In the genomic region with DNA sequence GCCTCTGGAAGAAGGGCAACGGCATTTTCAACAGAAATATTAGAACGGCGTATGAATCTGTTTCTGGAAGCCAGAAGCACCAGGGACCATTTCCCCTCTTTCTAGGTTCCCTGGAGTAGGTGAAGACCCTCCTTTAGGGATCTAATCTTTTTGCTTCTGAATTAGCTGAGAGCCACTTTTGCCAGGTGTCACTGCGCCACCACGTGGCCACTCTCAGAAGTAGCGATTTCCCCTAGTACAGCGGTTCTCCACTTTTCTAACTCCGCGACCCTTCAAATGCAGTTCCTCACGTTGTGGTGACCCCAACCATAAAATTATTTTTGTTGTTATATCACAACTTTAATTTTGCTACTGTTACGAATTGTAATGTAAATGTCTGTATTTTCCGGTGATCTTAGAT, we compare ENCODE assay signal across 9 mouse cellular contexts.
A peak's percentile ranks its signal among the peaks of the same experiment; 100 is the strongest.
DNase-seq lines count a peak whose midpoint lies in the region; ATAC-seq and TF ChIP-seq lines count a peak whose summit lies in the region.
"Had no signal": no experiment of that assay in that cellular context is flagged by ENCODE, and none has a peak within 500 bp of the region (broad histone marks: within the 10 kb centered on the region; RNA-seq: fewer than 3 reads in every experiment).

No protein-coding gene starts in this region.

- no peaks in the 10 kb centered on the region for H3K27me3 ChIP-seq in liver, embryonic 12.5 days (replicated peaks)
- H3K27me3 ChIP-seq in kidney, postnatal 0 days (ENCODE audit: insufficient read depth, low read length) = no peaks in the 10 kb centered on the region
- H3K27me3 ChIP-seq in liver, postnatal 0 days (ENCODE audit: insufficient read depth, low read length) = no peaks in the 10 kb centered on the region

- 22% methylated on average over 12 of the region's 12 CpGs for WGBS in liver, embryonic 12.5 days (ENCODE audit: insufficient replicate concordance)
- 19% methylated on average over 12 of the region's 12 CpGs for WGBS in kidney, postnatal 0 days
- WGBS in liver, postnatal 0 days (ENCODE audit: insufficient replicate concordance) = 20% methylated on average over 12 of the region's 12 CpGs

- no peaks in the 10 kb centered on the region for H3K4me1 ChIP-seq in liver, embryonic 12.5 days
- no peaks in the 10 kb centered on the region for H3K4me1 ChIP-seq in kidney, postnatal 0 days (replicated peaks; ENCODE audit: insufficient read depth, low read length)
- no peaks in the 10 kb centered on the region for H3K4me1 ChIP-seq in liver, postnatal 0 days (ENCODE audit: insufficient read depth)

- H3K4me3 ChIP-seq in liver, embryonic 12.5 days = no peak overlapping the region
- no peak overlapping the region for H3K4me3 ChIP-seq in kidney, postnatal 0 days (replicated peaks; ENCODE audit: low read depth, low read length)
- H3K4me3 ChIP-seq in liver, postnatal 0 days (ENCODE audit: low read depth, low read length) = no peak overlapping the region
- H3K4me3 ChIP-seq: erythroblast, embryonic 14.5 days had no signal

- H3K9me3 ChIP-seq in liver, embryonic 12.5 days (replicated peaks) = no peaks in the 10 kb centered on the region
- no peaks in the 10 kb centered on the region for H3K9me3 ChIP-seq in kidney, postnatal 0 days (replicated peaks; ENCODE audit: low read length)
- no peaks in the 10 kb centered on the region for H3K9me3 ChIP-seq in liver, postnatal 0 days (ENCODE audit: low read length)

- no peak overlapping the region for H3K4me2 ChIP-seq in liver, embryonic 12.5 days
- H3K4me2 ChIP-seq in kidney, postnatal 0 days (ENCODE audit: low read length) = peak overlapping the region; percentile 23; the same call in 1 of the 2 replicates
- H3K4me2 ChIP-seq in liver, postnatal 0 days (ENCODE audit: low read depth, low read length) = no peak overlapping the region

- no peak overlapping the region for H3K27ac ChIP-seq in liver, embryonic 12.5 days
- H3K27ac ChIP-seq in kidney, postnatal 0 days = no peak overlapping the region
- no peak overlapping the region for H3K27ac ChIP-seq in liver, postnatal 0 days (ENCODE audit: low read depth)

- no peak for ATAC-seq in liver, embryonic 12.5 days
- ATAC-seq in kidney, postnatal 0 days (replicated peaks; ENCODE audit: low FRiP score, low read depth) = no peak
- ATAC-seq in liver, postnatal 0 days = no peak

- no peak for TF ChIP-seq EP300 in liver, postnatal 0 days (IDR thresholded peaks at IDR 0.05; ENCODE audit: low read depth)

- no peaks in the 10 kb centered on the region for H3K36me3 ChIP-seq in liver, embryonic 12.5 days
- H3K36me3 ChIP-seq in kidney, postnatal 0 days (ENCODE audit: insufficient read depth, low read length) = no peaks in the 10 kb centered on the region
- no peaks in the 10 kb centered on the region for H3K36me3 ChIP-seq in liver, postnatal 0 days (replicated peaks; ENCODE audit: insufficient read depth, low read length)

- TF ChIP-seq CTCF in kidney, postnatal 0 days (IDR thresholded peaks at IDR 0.05; ENCODE audit: low read depth) = peak; percentile 91
- peak; percentile 81 for TF ChIP-seq CTCF in liver, postnatal 0 days (IDR thresholded peaks at IDR 0.05; ENCODE audit: low read depth)

- no peak overlapping the region for H3K9ac ChIP-seq in liver, embryonic 12.5 days
- no peak overlapping the region for H3K9ac ChIP-seq in kidney, postnatal 0 days (ENCODE audit: low read depth, low read length)
- H3K9ac ChIP-seq in liver, postnatal 0 days (replicated peaks) = no peak overlapping the region

- peak; percentile 41 for DNase-seq in liver
- DNase-seq in cerebellum, adult 9-11 months = peak; percentile 5
- peak; percentile 17 to 62 for DNase-seq in frontal cortex, postnatal 14 days (ENCODE audit: low spot score in 2 of 2)
- DNase-seq in kidney, postnatal 0 days (ENCODE audit: low spot score) = peak; percentile 79
- peak; percentile 47 for DNase-seq in liver, postnatal 0 days
- DNase-seq in ovary, postnatal 14 days (ENCODE audit: low spot score) = peak; percentile 33
- peak; percentile 65 for DNase-seq in thymus, postnatal 25 days

Comparison
In these comparisons a context has a peak if more than half of its experiments do, and no peak if none do; other contexts are left out.
1. DNase-seq: peak in every context shown above with its lines; median percentile 79 in kidney, postnatal 0 days; 65 in thymus, postnatal 25 days; 47 in liver, postnatal 0 days; 41 in liver; 40 in frontal cortex, postnatal 14 days; 33 in ovary, postnatal 14 days; 5 in cerebellum, adult 9-11 months.